Mouse (Mus musculus) liver, adult 2 months (tissue): ENCODE results near the gene S100b. TPM values are rescaled to one million over a fixed set of nuclear protein-coding genes. Genes with fewer than 3 reads are reported as not detected.

ENCODE experiments used
- DNase-seq: peaks from one replicate; pipeline ENCODE4 v3.0.0-alpha.2; 2011; ENCODE audit warnings: low read depth, low spot score; ENCODE audit errors: extremely low read depth
- H3K27ac ChIP-seq: fragments of 200-500 bp; replicated peaks from 2 replicates; pipeline ENCODE4 v1.5.1; 2012; ENCODE audit warnings: low read depth, mild to moderate bottlenecking, control low read depth, inconsistent platforms, low read length; ENCODE audit not compliant: insufficient read depth
- H3K27me3 ChIP-seq: fragments of 200-500 bp; 2 replicates; pipeline ENCODE4 v1.6.1; 2012; ENCODE audit warnings: mild to moderate bottlenecking, moderate library complexity, low read length, inconsistent platforms; ENCODE audit not compliant: control insufficient read depth, insufficient read depth
- H3K36me3 ChIP-seq: fragments of 200-500 bp; 2 replicates; pipeline ENCODE4 v1.6.1; 2012; ENCODE audit warnings: low read length, inconsistent platforms; ENCODE audit not compliant: control insufficient read depth, insufficient read depth
- H3K4me1 ChIP-seq: fragments of 200-500 bp; 2 replicates; pipeline ENCODE4 v1.6.1; 2011; ENCODE audit warnings: low read length; ENCODE audit not compliant: control insufficient read depth, insufficient read depth
- H3K4me3 ChIP-seq: fragments of 200-500 bp; 2 replicates; pipeline ENCODE4 v1.5.1; 2011; ENCODE audit warnings: low read depth, mild to moderate bottlenecking, control low read depth, low read length, moderate library complexity; ENCODE audit not compliant: insufficient read depth
- H3K79me2 ChIP-seq: fragments of 200-500 bp; 2 replicates; pipeline ENCODE4 v1.6.1; 2012; ENCODE audit warnings: inconsistent platforms, mild to moderate bottlenecking, low read length, moderate library complexity; ENCODE audit not compliant: control insufficient read depth, insufficient read depth
- H3K9ac ChIP-seq: fragments of 200-500 bp; 2 replicates; pipeline ENCODE4 v1.6.1; 2012; ENCODE audit warnings: low read depth, mild to moderate bottlenecking, control low read depth, inconsistent platforms, low read length
- CTCF ChIP-seq: fragments of 200-500 bp; IDR thresholded peaks from 2 replicates; pipeline ENCODE4 v1.5.1; 2011; ENCODE audit warnings: low read depth, low read length, control low read depth
- POLR2A ChIP-seq: fragments of 200-500 bp; IDR thresholded peaks from 2 replicates; pipeline ENCODE4 v1.6.1; 2011; ENCODE audit warnings: low read length, control low read depth; ENCODE audit not compliant: insufficient read depth; ENCODE audit errors: extremely low read depth
- WGBS: fragments of 180-500 bp; shearing (Covaris S2); methylation state at CpG from one replicate; pipeline ENCODE4 v1.1.7; 2018; 5-methylcytosine and 5-hydroxymethylcytosine counted together
- polyA plus RNA-seq: library from polyadenylated mRNA; depleted of rRNA; stranded (reverse); fragments of >200 nt; gene quantifications from 2 replicates; pipeline ENCODE4 v1.2.3, GENCODE M21; 2012
- total RNA-seq: library from RNA; depleted of rRNA; stranded (reverse); fragments of >200 nt; gene quantifications from 2 replicates; pipeline ENCODE4 v1.2.3, GENCODE M21; 2014

S100b gene
- total and polyA plus RNA-seq, 2 experiments, result 0.09 TPM; not detected in 1

DNA sequence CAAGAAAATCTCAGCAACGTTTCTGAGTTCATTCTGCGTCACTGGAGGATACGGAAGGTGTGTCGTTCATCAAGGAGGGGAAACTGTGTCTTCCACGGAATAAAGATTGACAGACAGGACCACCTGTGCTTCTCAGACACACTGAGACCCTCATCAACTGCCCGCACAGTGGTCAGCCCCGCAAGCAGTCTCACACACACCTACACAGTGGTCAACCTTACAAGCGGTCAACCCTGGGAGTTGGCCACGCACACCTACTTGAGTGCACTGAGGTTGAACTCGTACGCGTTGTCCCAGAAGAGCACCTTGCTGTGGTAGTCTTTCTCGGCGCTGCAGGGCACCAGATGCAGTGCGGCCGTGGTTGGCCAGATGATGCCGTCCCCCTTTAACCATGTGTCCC lies 36.6 kb upstream of the S100b start:
- 97% methylated on average over 17 of the region's 17 CpGs for WGBS
- no peak for TF ChIP-seq CTCF
- no peak for TF ChIP-seq POLR2A
- Histone ChIP-seq H3K4me1 (no peaks in the 10 kb centered on the region), H3K4me3 (no peak overlapping the region), H3K9ac (no peak overlapping the region), H3K36me3 (no peaks in the 10 kb centered on the region), H3K79me2 (no peaks in the 10 kb centered on the region), H3K27me3 (no peaks in the 10 kb centered on the region), H3K27ac (no peak overlapping the region)
- DNase-seq, result no peak

DNA sequence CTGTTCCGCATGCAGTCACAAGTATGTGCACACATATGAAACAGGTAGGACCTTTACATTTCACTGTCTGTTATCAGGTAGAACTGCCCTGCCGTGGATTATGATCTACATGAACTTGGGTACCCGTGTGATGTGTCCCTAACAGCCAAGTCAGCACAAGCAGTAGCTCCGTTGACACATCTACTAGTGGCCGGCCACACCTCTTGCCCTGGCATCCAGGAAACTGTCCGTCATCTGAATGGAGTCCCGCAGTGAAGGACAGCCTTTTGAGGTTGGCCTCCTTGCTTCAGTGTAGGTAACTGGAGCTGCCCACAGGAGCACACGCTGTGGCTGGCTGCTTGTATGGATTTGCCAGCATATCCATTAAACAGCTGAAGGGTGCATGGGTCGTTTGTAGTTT lies 35.4 kb upstream of the S100b start:
- WGBS, result 81% methylated on average over 9 of the region's 9 CpGs
- no peak for DNase-seq

DNA sequence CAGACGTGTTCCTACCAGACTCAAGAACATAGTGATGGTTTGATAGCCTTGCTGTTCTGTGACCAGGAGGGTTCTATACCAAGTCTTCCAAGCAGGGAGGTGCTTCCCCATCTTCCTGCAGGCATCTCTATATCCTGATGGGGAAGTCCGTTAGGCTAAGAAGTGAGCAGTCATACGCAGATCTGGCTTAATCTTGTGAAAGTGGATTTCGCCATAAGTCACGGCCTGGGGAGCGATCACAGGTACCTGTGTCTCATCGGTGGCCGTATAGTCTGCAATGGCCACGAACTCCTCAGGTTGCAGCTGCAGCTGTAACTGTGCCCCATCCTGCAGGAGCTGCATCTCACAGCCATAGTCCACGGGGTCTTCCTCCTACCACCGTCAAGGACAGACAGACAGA lies 27.7 kb upstream of the S100b start:
- H3K4me3 ChIP-seq, result no peak overlapping the region
- no peaks in the 10 kb centered on the region for H3K27me3 ChIP-seq
- no peak for DNase-seq
- H3K36me3 ChIP-seq, result no peaks in the 10 kb centered on the region
- H3K9ac ChIP-seq, result no peak overlapping the region
- H3K79me2 ChIP-seq, result no peaks in the 10 kb centered on the region
- no peaks in the 10 kb centered on the region for H3K4me1 ChIP-seq
- no peak overlapping the region for H3K27ac ChIP-seq
- 90% methylated on average over 11 of the region's 11 CpGs for WGBS
- TF ChIP-seq POLR2A, result no peak
- no peak for TF ChIP-seq CTCF

More for the DNA sequence above, 35.4 kb upstream of the S100b start:
- Histone ChIP-seq H3K36me3 (no peaks in the 10 kb centered on the region), H3K4me1 (no peaks in the 10 kb centered on the region), H3K27ac (no peak overlapping the region), H3K9ac (no peak overlapping the region), H3K79me2 (no peaks in the 10 kb centered on the region), H3K4me3 (no peak overlapping the region), H3K27me3 (no peaks in the 10 kb centered on the region)
- TF ChIP-seq POLR2A, result no peak
- no peak for TF ChIP-seq CTCF

DNA sequence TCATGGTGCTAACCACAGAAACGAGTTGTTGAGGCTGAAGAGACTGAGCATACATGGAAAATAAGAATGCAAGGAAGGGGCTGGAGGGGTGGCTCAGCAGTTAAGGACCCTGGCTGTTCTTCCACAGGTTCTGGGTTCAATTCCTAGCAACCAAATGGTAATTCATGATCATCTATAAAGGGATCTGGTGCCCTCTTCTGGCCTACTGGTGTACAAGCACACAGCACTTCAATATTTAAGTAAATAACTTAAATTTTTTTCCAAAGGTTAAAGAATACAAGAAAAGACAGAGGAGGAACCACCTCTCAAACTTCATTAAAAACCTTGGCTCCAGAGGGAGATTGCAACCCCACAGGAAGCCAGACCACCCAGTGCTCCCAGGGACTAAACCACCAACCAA lies 24.0 kb upstream of the S100b start:
- 85% methylated on average over 1 of the region's 1 CpGs for WGBS
- no peaks in the 10 kb centered on the region for H3K79me2 ChIP-seq
- no peaks in the 10 kb centered on the region for H3K36me3 ChIP-seq
- no peak overlapping the region for H3K27ac ChIP-seq
- TF ChIP-seq CTCF (no peak), POLR2A (no peak)
- DNase-seq, result no peak
- no peaks in the 10 kb centered on the region for H3K27me3 ChIP-seq
- no peak overlapping the region for H3K4me3 ChIP-seq
- no peaks in the 10 kb centered on the region for H3K4me1 ChIP-seq
- no peak overlapping the region for H3K9ac ChIP-seq

- WGBS, result under 1% methylated on average over 47 of the region's 47 CpGs
- no peaks in the 10 kb centered on the region for H3K36me3 ChIP-seq
- 0 out of 2 replicates have a peak, but pooled peaks have one; percentile 25 for TF ChIP-seq CTCF
- TF ChIP-seq POLR2A, result no peak
Observed at GRCm38 (mm10) chr10:76237341-76238225, 16.1 kb upstream of the S100b start, which contains the start of gene Prmt2. TSS of gene Prmt2 (minus strand) at chr10:76237865.

DNA sequence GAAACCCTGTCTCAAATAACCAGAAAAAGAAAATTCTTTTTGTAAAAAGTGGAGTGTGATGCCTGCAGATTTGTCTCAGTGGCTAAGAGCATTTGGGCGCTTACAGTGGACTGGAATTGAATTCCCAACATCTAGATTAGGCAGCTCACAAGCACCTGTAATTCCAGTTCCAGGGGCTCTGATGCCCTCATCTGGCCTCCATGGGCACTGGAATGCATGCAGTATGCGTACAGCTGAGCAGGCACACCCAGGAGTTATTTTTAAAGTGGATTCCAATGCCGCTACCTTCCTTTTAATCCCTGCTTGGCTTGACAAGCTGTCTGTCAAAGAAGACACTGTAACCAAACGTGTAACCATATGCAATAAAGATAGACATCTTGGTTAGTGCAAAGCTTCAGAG lies 14.3 kb upstream of the S100b start:
- no peak overlapping the region for H3K9ac ChIP-seq
- no peaks in the 10 kb centered on the region for H3K27me3 ChIP-seq
- 89% methylated on average over 4 of the region's 4 CpGs for WGBS
- no peaks in the 10 kb centered on the region for H3K36me3 ChIP-seq
- no peaks in the 10 kb centered on the region for H3K4me1 ChIP-seq
- H3K4me3 ChIP-seq, result no peak overlapping the region
- no peaks in the 10 kb centered on the region for H3K79me2 ChIP-seq
- TF ChIP-seq CTCF (no peak), POLR2A (no peak)
- DNase-seq, result no peak
- H3K27ac ChIP-seq, result no peak overlapping the region

More at GRCm38 (mm10) chr10:76237341-76238225, 16.1 kb upstream of the S100b start, which contains the start of gene Prmt2:
- H3K9ac ChIP-seq, result peak within 1 kb of the TSS; percentile 61
- peak within 1 kb of the TSS; percentile 51 for H3K4me3 ChIP-seq
- H3K27me3 ChIP-seq, result no peaks in the 10 kb centered on the region
- H3K27ac ChIP-seq, result no peak within 1 kb of the TSS
- H3K79me2 ChIP-seq, result no peaks in the 10 kb centered on the region
- DNase-seq, result peak; percentile 76
- no peaks in the 10 kb centered on the region for H3K4me1 ChIP-seq
